ENCODE assay signal across 8 mouse cellular contexts in genomic region chr7:27552931-27553513, GRCm38 (mm10). TPM values are rescaled to one million over a fixed set of nuclear protein-coding genes. Genes with fewer than 3 reads are reported as not detected.
DNase-seq lines count a peak whose midpoint lies in the region; ATAC-seq and TF ChIP-seq lines count a peak whose summit lies in the region.

Gene Pld3, minus strand, starts transcription at chr7:27553218.
Gene 2310022A10Rik, plus strand, starts transcription at chr7:27553233.

- 0 out of 2 replicates have a peak, but pooled peaks have one; percentile 44 for TF ChIP-seq EP300 in ES-Bruce4 (IDR thresholded peaks at IDR 0.05; ENCODE audit: insufficient read depth, low read depth, low read length)
- no peak; the same call in 1 of the 2 replicates for TF ChIP-seq EP300 in liver, postnatal 0 days (IDR thresholded peaks at IDR 0.05; ENCODE audit: low read depth)

- H3K4me2 ChIP-seq in forebrain, embryonic 13.5 days, result peak within 1 kb of the TSS; percentile 86
- H3K4me2 ChIP-seq in liver, postnatal 0 days (ENCODE audit: low read depth, low read length), result peak within 1 kb of the TSS; percentile 81
- peak within 1 kb of the TSS; percentile 68 for H3K4me2 ChIP-seq in neural tube, embryonic 14.5 days (ENCODE audit: low read depth, low read length)

- intact Hi-C loops in heart, postnatal 10 days (cut with DNase I), result no loop called here

- TF ChIP-seq CTCF in ES-Bruce4 (IDR thresholded peaks at IDR 0.05; ENCODE audit: low read depth, low read length), result no peak
- TF ChIP-seq CTCF in liver, postnatal 0 days (IDR thresholded peaks at IDR 0.05; ENCODE audit: low read depth), result no peak

- TF ChIP-seq POLR2A in ES-Bruce4 (IDR thresholded peaks at IDR 0.05; ENCODE audit: insufficient read depth, low read length), result peak; percentile 82

- under 1% methylated on average over 41 of the region's 41 CpGs for WGBS in forebrain, embryonic 13.5 days
- WGBS in large intestine, adult 2 months, result under 1% methylated on average over 41 of the region's 41 CpGs
- 1% methylated on average over 39 of the region's 41 CpGs for WGBS in liver, postnatal 0 days (ENCODE audit: insufficient replicate concordance)
- under 1% methylated on average over 41 of the region's 41 CpGs for WGBS in neural tube, embryonic 14.5 days

- H3K9ac ChIP-seq in ES-Bruce4 (ENCODE audit: low read depth, poor library complexity, severe bottlenecking), result peak within 1 kb of the TSS; percentile 85
- H3K9ac ChIP-seq in forebrain, embryonic 13.5 days, result peak within 1 kb of the TSS; percentile 80
- peak within 1 kb of the TSS; percentile 63 for H3K9ac ChIP-seq in liver, postnatal 0 days (replicated peaks)
- H3K9ac ChIP-seq in neural tube, embryonic 14.5 days (replicated peaks; ENCODE audit: low read depth, low read length), result peak within 1 kb of the TSS; percentile 54

- no peaks in the 10 kb centered on the region for H3K9me3 ChIP-seq in ES-Bruce4 (replicated peaks; ENCODE audit: control insufficient read depth, insufficient read depth, low read length, poor library complexity, severe bottlenecking)
- H3K9me3 ChIP-seq in forebrain, embryonic 13.5 days (replicated peaks), result no peaks in the 10 kb centered on the region
- no peaks in the 10 kb centered on the region for H3K9me3 ChIP-seq in liver, postnatal 0 days (ENCODE audit: low read length)
- H3K9me3 ChIP-seq in neural tube, embryonic 14.5 days (ENCODE audit: control insufficient read depth, low read length), result no peaks in the 10 kb centered on the region

- peak; percentile 99 for ATAC-seq in cerebellum, adult (ENCODE audit: insufficient number of reproducible peaks, low FRiP score, low TSS enrichment)
- peak; percentile 100 for ATAC-seq in forebrain, embryonic 13.5 days
- peak; percentile 99 for ATAC-seq in liver, postnatal 0 days
- ATAC-seq in neural tube, embryonic 14.5 days (ENCODE audit: low read depth), result peak; percentile 100

- H3K36me3 ChIP-seq in ES-Bruce4 (ENCODE audit: control insufficient read depth, insufficient read depth, low read length, poor library complexity, severe bottlenecking), result peaks cover 9% of the 10 kb centered on the region
- peaks cover 14% of the 10 kb centered on the region for H3K36me3 ChIP-seq in forebrain, embryonic 13.5 days (ENCODE audit: poor library complexity, severe bottlenecking)
- no peaks in the 10 kb centered on the region for H3K36me3 ChIP-seq in liver, postnatal 0 days (replicated peaks; ENCODE audit: insufficient read depth, low read length)
- peaks cover 6% of the 10 kb centered on the region; the same call in 1 of the 2 replicates for H3K36me3 ChIP-seq in neural tube, embryonic 14.5 days (ENCODE audit: control insufficient read depth, insufficient read depth, low read length)

- H3K4me1 ChIP-seq in ES-Bruce4 (ENCODE audit: control insufficient read depth, insufficient read depth, low read length), result no peaks in the 10 kb centered on the region
- H3K4me1 ChIP-seq in forebrain, embryonic 13.5 days, result peaks cover 25% of the 10 kb centered on the region
- peaks cover 10% of the 10 kb centered on the region for H3K4me1 ChIP-seq in liver, postnatal 0 days (ENCODE audit: insufficient read depth)
- peaks cover 7% of the 10 kb centered on the region; the same call in 1 of the 2 replicates for H3K4me1 ChIP-seq in neural tube, embryonic 14.5 days (ENCODE audit: control insufficient read depth, insufficient read depth, low read length)

- peak; percentile 96 to 98 for DNase-seq in heart, postnatal 10 days
- peak; percentile 90 for DNase-seq in large intestine, adult 2 months (ENCODE audit: low read depth, low spot score)
- DNase-seq in liver, postnatal 0 days, result peak; percentile 95
- DNase-seq in testis, postnatal 10 days (ENCODE audit: low spot score), result peak; percentile 94

- H3K4me3 ChIP-seq in ES-Bruce4 (ENCODE audit: low read depth, low read length), result peak within 1 kb of the TSS; percentile 98
- H3K4me3 ChIP-seq in forebrain, embryonic 13.5 days, result peak within 1 kb of the TSS; percentile 81
- H3K4me3 ChIP-seq in liver, postnatal 0 days (ENCODE audit: low read depth, low read length), result peak within 1 kb of the TSS; percentile 59
- peak within 1 kb of the TSS; percentile 48 for H3K4me3 ChIP-seq in neural tube, embryonic 14.5 days (ENCODE audit: low read depth, low read length)

- H3K27ac ChIP-seq in ES-Bruce4 (ENCODE audit: insufficient read depth, low read length), result peak within 1 kb of the TSS; percentile 52
- H3K27ac ChIP-seq in forebrain, embryonic 13.5 days, result no peak within 1 kb of the TSS
- peak within 1 kb of the TSS; percentile 25 for H3K27ac ChIP-seq in liver, postnatal 0 days (ENCODE audit: low read depth)
- no peak within 1 kb of the TSS for H3K27ac ChIP-seq in neural tube, embryonic 14.5 days (ENCODE audit: low read depth, low read length)

- no peaks in the 10 kb centered on the region for H3K27me3 ChIP-seq in ES-Bruce4 (ENCODE audit: control insufficient read depth, insufficient read depth, low read length, poor library complexity, severe bottlenecking)
- no peaks in the 10 kb centered on the region for H3K27me3 ChIP-seq in forebrain, embryonic 13.5 days
- H3K27me3 ChIP-seq in liver, postnatal 0 days (ENCODE audit: insufficient read depth, low read length), result no peaks in the 10 kb centered on the region
- no peaks in the 10 kb centered on the region for H3K27me3 ChIP-seq in neural tube, embryonic 14.5 days (ENCODE audit: control insufficient read depth, insufficient read depth, low read length)

RNA-seq across cellular contexts. Expression of gene Pld3, which starts in this region (rescaled TPM):
- 50.8 and 72.8 TPM in 2 replicates for polyA plus RNA-seq in ES-Bruce4 (2011; ENCODE audit: insufficient read depth, insufficient read length, low read depth, missing spikeins)
- 68.2 and 72.8 TPM in 2 replicates for polyA plus RNA-seq in forebrain, embryonic 13.5 days (2015; fragmentation: Nextera tagmentation; extraction: Ambion mirVana)
- 10 to 100 TPM; 32.5 to 35.1 TPM for total RNA-seq in heart, postnatal 10 days (2021)
- polyA plus RNA-seq in large intestine, adult 2 months (2012; rRNA removed), result 61.4 and 63.0 TPM in 2 replicates
- polyA plus RNA-seq in liver, postnatal 0 days (2015; fragmentation: Nextera tagmentation; extraction: Ambion mirVana), result 46.5 and 49.3 TPM in 2 replicates
- 148 and 168 TPM in 2 replicates for polyA plus RNA-seq in neural tube, embryonic 14.5 days (2014; fragmentation: Nextera tagmentation; extraction: Ambion mirVana)

RNA-seq across cellular contexts. Expression of gene 2310022A10Rik, which starts in this region (rescaled TPM):
- 36.1 and 36.7 TPM in 2 replicates for polyA plus RNA-seq in ES-Bruce4 (2011; ENCODE audit: insufficient read depth, insufficient read length, low read depth, missing spikeins)
- polyA plus RNA-seq in forebrain, embryonic 13.5 days (2015; fragmentation: Nextera tagmentation; extraction: Ambion mirVana), result 35.1 and 36.5 TPM in 2 replicates
- total RNA-seq in heart, postnatal 10 days (2021), result 10 to 100 TPM; 60.3 to 65.0 TPM
- polyA plus RNA-seq in large intestine, adult 2 months (2012; rRNA removed), result 15.9 and 16.6 TPM in 2 replicates
- 8.6 and 9.0 TPM in 2 replicates for polyA plus RNA-seq in liver, postnatal 0 days (2015; fragmentation: Nextera tagmentation; extraction: Ambion mirVana)
- polyA plus RNA-seq in neural tube, embryonic 14.5 days (2014; fragmentation: Nextera tagmentation; extraction: Ambion mirVana), result 27.2 TPM in 2 replicates

Comparison
In these comparisons a context has a peak if more than half of its experiments do, and no peak if none do; other contexts are left out.
1. H3K27ac ChIP-seq: peak in ES-Bruce4 (single experiment) and liver, postnatal 0 days (single experiment); none in forebrain, embryonic 13.5 days (single experiment) and neural tube, embryonic 14.5 days (single experiment).
2. H3K4me3 ChIP-seq: peak in every context shown above with its lines; median percentile 98 in ES-Bruce4; 81 in forebrain, embryonic 13.5 days; 59 in liver, postnatal 0 days; 48 in neural tube, embryonic 14.5 days.
3. Peak in every context shown above with its lines, with median percentiles within 50 percentile points of each other: H3K9ac ChIP-seq, ATAC-seq, H3K4me2 ChIP-seq and DNase-seq.